Mouse (Mus musculus) CD8-positive naive resting alpha-beta T cell, adult 57 days (primary cell): ENCODE data around the gene Eif4a3. TPM values are rescaled to one million over a fixed set of nuclear protein-coding genes. Genes with fewer than 3 reads are reported as not detected.

Experiments used
- total RNA-seq: library from RNA; stranded (reverse); gene quantifications from one replicate; pipeline ENCODE4 v1.2.4, GENCODE M21; 2023

Eif4a3 gene
- 159 TPM for total RNA-seq

GRCm38 (mm10) chr11:119299391-119300245 lies at the start of gene Eif4a3:
TSS of gene Eif4a3 (minus strand) at chr11:119300089.

GRCm38 (mm10) chr11:119307658-119307867 lies 7.7 kb upstream of the Eif4a3 start, which contains the start of gene Card14:
TSS of gene Card14 (plus strand) at chr11:119307768.

GRCm38 (mm10) chr11:119267768-119268556 lies 31.9 kb downstream of the Eif4a3 start, which contains the start of gene Gaa:
TSS of gene Gaa (plus strand) at chr11:119267887.

Other genes with a start within 250 kb of the Eif4a3 start
- 106 TPM for gene Cbx4, start 213.9 kb downstream of the Eif4a3 start, total RNA-seq
- 2.6 TPM for gene Tbc1d16, start 71.6 kb downstream of the Eif4a3 start, total RNA-seq
- 0.40 TPM for gene Ccdc40, start 71.5 kb downstream of the Eif4a3 start, total RNA-seq
- gene Gaa, start 32.2 kb downstream of the Eif4a3 start, total RNA-seq = 42.1 TPM
- gene Card14, start 7.7 kb upstream of the Eif4a3 start, total RNA-seq = not detected
- gene Sgsh, start 55.4 kb upstream of the Eif4a3 start, total RNA-seq = 24.3 TPM
- 29.6 TPM for gene Slc26a11, start 55.5 kb upstream of the Eif4a3 start, total RNA-seq
- gene Rnf213, start 93.0 kb upstream of the Eif4a3 start, total RNA-seq = 146 TPM
- gene Endov, start 191.3 kb upstream of the Eif4a3 start, total RNA-seq = 32.5 TPM
- 0.09 TPM for gene Nptx1, start 247.7 kb upstream of the Eif4a3 start, total RNA-seq